Mouse (Mus musculus) embryonic facial prominence, embryonic 10.5 days (tissue): ENCODE results near the gene Pnpla5. TPM values are rescaled to one million over a fixed set of nuclear protein-coding genes. Genes with fewer than 3 reads are reported as not detected.

Experiments
- DNase-seq: peaks from one replicate; pipeline ENCODE4 v3.0.0-alpha.2; 2017; ENCODE audit warnings: low spot score
- H3K27ac ChIP-seq: fragments of 300-500 bp; sonication (generic); replicated peaks from 2 replicates; pipeline ENCODE4 v1.5.1; 2016; ENCODE audit warnings: mild to moderate bottlenecking
- H3K27me3 ChIP-seq: fragments of 300-500 bp; sonication (generic); replicated peaks from 2 replicates; pipeline ENCODE4 v1.6.1; 2016; ENCODE audit warnings: low read depth, mild to moderate bottlenecking; ENCODE audit not compliant: poor library complexity, severe bottlenecking
- H3K36me3 ChIP-seq: fragments of 300-500 bp; sonication (generic); replicated peaks from 2 replicates; pipeline ENCODE4 v1.6.1; 2016; ENCODE audit warnings: mild to moderate bottlenecking, moderate library complexity
- H3K4me1 ChIP-seq: fragments of 300-500 bp; sonication (generic); 2 replicates; pipeline ENCODE4 v1.6.1; 2016
- H3K4me3 ChIP-seq: fragments of 300-500 bp; sonication (generic); 2 replicates; pipeline ENCODE4 v1.5.1; 2016; ENCODE audit warnings: mild to moderate bottlenecking, moderate library complexity
- H3K9me3 ChIP-seq: fragments of 300-500 bp; sonication (generic); 2 replicates; pipeline ENCODE4 v1.6.1; 2016; ENCODE audit warnings: mild to moderate bottlenecking
- WGBS: fragments of 180-500 bp; shearing (Covaris S2); methylation state at CpG from one replicate; pipeline ENCODE4 v1.1.7; 2016; 5-methylcytosine and 5-hydroxymethylcytosine counted together
- microRNA-seq: library from miRNA; unstranded; fragments of <30 nt; microRNA quantifications from one replicate; pipeline ENCODE4, GENCODE M21; 2017
- polyA plus RNA-seq: library from polyadenylated mRNA; unstranded; fragments of >200 nt; fragmentation: Nextera tagmentation; extraction: Ambion mirVana; gene quantifications from 2 replicates; pipeline ENCODE4 v1.2.1, GENCODE M21; 2016

The Pnpla5 gene
- polyA plus RNA-seq, 1 experiment from 2014 or later = not detected

- Histone ChIP-seq H3K4me3 (no peak overlapping the region), H3K4me1 (peaks cover 18% of the 10 kb centered on the region), H3K36me3 (no peaks in the 10 kb centered on the region), H3K27ac (no peak overlapping the region), H3K9me3 (no peaks in the 10 kb centered on the region), H3K27me3 (peaks cover 44% of the 10 kb centered on the region)
- 62% methylated on average over 17 of the region's 17 CpGs for WGBS
- no peak for DNase-seq
Observed at GRCm38 (mm10) chr15:84077151-84077550, 45.8 kb downstream of the Pnpla5 start.

DNA sequence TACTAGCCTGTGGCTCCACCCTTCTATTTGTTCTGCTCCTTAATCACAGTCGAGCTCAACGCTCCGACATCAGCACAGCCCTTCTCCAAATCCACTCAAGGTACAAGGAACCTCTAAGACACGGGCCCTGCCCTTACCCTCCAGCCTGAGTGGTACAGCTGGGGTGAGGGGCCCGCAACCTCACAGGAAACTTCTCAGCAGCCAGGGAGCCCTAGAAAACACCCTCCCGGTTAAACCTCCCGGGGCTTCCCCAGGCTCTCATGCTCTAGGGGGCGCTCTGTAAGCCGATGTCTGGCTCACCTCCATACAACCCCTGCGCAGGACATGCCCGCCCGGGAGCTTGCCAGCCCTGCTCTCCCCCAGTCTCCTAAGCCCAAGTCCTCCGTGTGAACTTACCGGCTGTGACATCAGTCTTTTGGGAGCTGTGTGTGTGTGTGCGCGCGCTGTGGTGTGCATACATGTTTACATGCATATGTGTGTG lies 48.2 kb downstream of the Pnpla5 start:
- no peaks in the 10 kb centered on the region for H3K9me3 ChIP-seq
- WGBS = 15% methylated on average over 17 of the region's 17 CpGs
- peaks cover 67% of the 10 kb centered on the region for H3K27me3 ChIP-seq
- peak overlapping the region; percentile 36; the same call in 1 of the 2 replicates for H3K4me3 ChIP-seq
- H3K27ac ChIP-seq = no peak overlapping the region; the same call in 1 of the 2 replicates
- H3K4me1 ChIP-seq = peaks cover 29% of the 10 kb centered on the region
- H3K36me3 ChIP-seq = no peaks in the 10 kb centered on the region
- peak; percentile 48 for DNase-seq

GRCm38 (mm10) chr15:84073911-84074704 lies 48.9 kb downstream of the Pnpla5 start:
- WGBS = 10% methylated on average over 15 of the region's 15 CpGs
- Histone ChIP-seq H3K27ac (no peak overlapping the region; the same call in 1 of the 2 replicates), H3K36me3 (no peaks in the 10 kb centered on the region), H3K9me3 (no peaks in the 10 kb centered on the region), H3K4me1 (peaks cover 35% of the 10 kb centered on the region), H3K27me3 (peaks cover 73% of the 10 kb centered on the region), H3K4me3 (peak overlapping the region; percentile 36; the same call in 1 of the 2 replicates)
- DNase-seq = peak; percentile 82

DNA sequence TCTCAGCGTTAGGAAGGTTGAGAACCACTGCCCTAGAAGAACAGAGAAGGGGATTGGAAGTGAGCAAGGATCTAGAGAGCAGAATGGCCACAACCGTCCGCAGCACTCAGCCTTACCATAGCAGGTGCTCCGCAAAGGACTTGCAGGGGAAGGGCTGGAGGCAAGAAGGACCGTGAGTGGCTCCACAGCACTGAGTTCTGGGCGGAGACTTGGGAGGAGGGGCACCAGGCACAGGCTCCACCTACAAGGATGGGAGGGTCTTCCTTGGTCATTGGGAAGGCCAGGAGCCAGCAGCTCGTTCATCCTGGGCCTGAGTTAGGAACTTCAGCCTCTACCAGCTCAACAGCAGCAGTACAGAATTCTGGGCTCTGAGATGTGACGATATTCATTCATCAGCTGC lies 49.9 kb downstream of the Pnpla5 start:
- Histone ChIP-seq H3K9me3 (no peaks in the 10 kb centered on the region), H3K27me3 (peaks cover 84% of the 10 kb centered on the region), H3K27ac (no peak overlapping the region), H3K4me3 (no peak overlapping the region), H3K4me1 (peaks cover 46% of the 10 kb centered on the region), H3K36me3 (no peaks in the 10 kb centered on the region)
- no peak for DNase-seq
- 14% methylated on average over 8 of the region's 8 CpGs for WGBS

DNA sequence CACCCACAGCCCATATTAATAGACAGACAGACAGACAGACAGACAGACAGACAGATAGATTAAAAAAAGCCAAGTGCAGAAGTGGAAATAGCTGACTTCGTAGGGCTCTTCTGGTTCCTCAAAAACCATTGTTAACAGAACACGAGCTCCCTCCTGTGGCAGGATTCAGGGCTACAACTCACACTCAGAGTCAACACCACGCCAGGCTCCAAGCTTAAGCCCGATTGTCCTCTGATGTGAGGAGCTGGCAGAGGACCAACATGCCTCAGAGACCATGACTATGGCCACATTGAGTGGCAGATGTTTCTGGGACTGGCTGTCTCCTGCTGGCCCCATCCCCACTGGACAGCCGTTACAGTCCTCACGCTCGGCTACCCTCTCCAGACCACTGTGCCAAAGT lies 50.7 kb downstream of the Pnpla5 start:
- Histone ChIP-seq H3K36me3 (no peaks in the 10 kb centered on the region), H3K27me3 (peaks cover 92% of the 10 kb centered on the region), H3K9me3 (no peaks in the 10 kb centered on the region), H3K27ac (no peak overlapping the region), H3K4me1 (peaks cover 49% of the 10 kb centered on the region), H3K4me3 (no peak overlapping the region)
- peak; percentile 73 for DNase-seq
- 27% methylated on average over 7 of the region's 7 CpGs for WGBS

DNA sequence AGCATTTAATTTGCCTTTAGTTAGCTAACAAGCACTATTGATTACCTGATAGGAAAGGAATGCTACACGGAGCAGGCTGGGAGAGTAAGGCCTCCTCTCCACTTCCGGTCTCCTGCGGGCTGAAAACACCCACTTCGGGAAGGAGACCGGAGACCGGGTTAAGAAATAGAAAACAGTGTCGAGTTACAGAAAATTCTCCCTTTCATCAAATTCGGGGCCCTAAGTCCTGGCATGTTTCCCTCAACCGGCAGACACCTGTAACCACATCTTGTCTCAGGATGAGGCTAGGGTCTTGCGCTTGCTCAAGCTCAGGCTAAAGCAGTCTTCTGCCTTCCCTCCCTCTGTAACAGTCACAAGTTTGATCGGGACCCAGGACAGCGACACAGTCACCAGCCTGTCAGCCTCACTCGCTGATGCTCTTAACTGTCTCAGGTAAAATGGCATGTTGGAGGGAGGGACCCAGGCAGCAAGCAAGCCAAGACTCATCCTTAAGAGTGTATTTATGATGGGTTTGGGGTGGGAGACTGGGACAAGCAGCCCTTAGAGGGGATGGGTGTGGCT lies 52.8 kb downstream of the Pnpla5 start:
- Histone ChIP-seq H3K27me3 (peaks cover 90% of the 10 kb centered on the region), H3K4me1 (peaks cover 51% of the 10 kb centered on the region), H3K9me3 (peaks cover 4% of the 10 kb centered on the region), H3K36me3 (no peaks in the 10 kb centered on the region), H3K4me3 (peak overlapping the region; percentile 41), H3K27ac (no peak overlapping the region)
- WGBS = 2% methylated on average over 13 of the region's 13 CpGs
- peak; percentile 46 for DNase-seq

DNA sequence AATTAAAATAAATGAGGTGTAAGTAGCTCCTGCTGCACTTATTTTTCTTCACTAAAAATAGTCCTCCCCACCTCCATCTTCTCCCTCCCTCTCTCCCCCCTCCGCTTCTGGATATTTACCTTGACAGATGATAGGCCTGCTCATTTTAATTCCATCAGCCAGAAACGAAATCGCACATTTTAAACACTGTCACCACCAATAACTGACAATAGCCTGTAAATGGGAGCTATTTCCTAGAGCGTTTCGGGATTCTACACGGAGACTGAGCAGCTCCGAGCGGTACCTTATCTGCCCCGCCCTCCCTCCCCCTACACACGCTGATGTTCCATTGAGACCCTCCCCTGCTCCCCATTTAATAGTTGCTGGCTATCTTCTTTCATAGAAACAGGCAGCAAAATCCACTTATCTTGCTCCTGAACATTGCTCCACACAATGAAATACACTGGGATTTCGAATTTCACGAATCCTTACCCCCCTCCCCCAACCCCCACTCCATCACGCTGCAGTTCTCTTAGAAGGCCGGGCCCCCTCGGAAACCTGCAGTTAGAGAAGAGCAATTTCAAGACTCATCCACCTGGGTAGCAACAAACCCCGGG lies 53.4 kb downstream of the Pnpla5 start:
- peak overlapping the region; percentile 41 for H3K4me3 ChIP-seq
- H3K27me3 ChIP-seq = peaks cover 90% of the 10 kb centered on the region
- H3K4me1 ChIP-seq = peaks cover 51% of the 10 kb centered on the region

GRCm38 (mm10) chr15:84065701-84066100 lies 57.3 kb downstream of the Pnpla5 start:
- Histone ChIP-seq H3K9me3 (peaks cover 4% of the 10 kb centered on the region), H3K4me1 (peaks cover 37% of the 10 kb centered on the region), H3K4me3 (no peak overlapping the region), H3K27me3 (peaks cover 60% of the 10 kb centered on the region), H3K27ac (no peak overlapping the region), H3K36me3 (no peaks in the 10 kb centered on the region)
- no peak for DNase-seq
- WGBS = 61% methylated on average over 4 of the region's 4 CpGs

More for the DNA sequence above, 53.4 kb downstream of the Pnpla5 start:
- Histone ChIP-seq H3K36me3 (no peaks in the 10 kb centered on the region), H3K27ac (no peak overlapping the region), H3K9me3 (peaks cover 4% of the 10 kb centered on the region)
- 8% methylated on average over 16 of the region's 16 CpGs for WGBS
- no peak for DNase-seq

DNA sequence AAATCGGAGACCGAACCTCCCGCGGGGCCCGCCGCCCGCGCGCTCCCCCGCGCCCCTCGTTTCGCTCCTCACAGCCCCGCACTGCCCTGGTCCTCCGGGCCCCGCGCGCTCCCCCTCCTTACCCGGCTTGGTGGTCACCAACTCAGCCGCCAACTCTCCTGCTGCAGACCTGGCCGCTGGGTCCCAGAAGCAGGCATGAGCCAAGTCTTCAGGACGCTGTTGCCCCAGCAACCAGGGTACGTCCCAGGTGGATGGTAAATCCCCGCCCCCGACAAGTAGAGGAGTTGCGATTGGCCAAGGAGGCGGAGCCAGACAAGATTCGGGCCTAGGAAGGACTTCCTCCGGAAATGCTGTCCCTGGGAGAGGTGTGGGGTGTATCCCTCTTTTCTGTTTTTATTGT lies 57.8 kb downstream of the Pnpla5 start, which contains the start of gene Efcab6:
Gene Efcab6 (minus strand): TSS at position 240 of the 400 bp plus-strand sequence.
- Histone ChIP-seq H3K4me1 (peaks cover 31% of the 10 kb centered on the region), H3K4me3 (peak within 1 kb of the TSS; percentile 57), H3K9me3 (peaks cover 4% of the 10 kb centered on the region), H3K27ac (no peak within 1 kb of the TSS), H3K36me3 (no peaks in the 10 kb centered on the region), H3K27me3 (peaks cover 54% of the 10 kb centered on the region)
- 3% methylated on average over 29 of the region's 29 CpGs for WGBS
- DNase-seq = peak; percentile 69

Small RNA genes within 50 kb of the gene (microRNA-seq; reads per million reads assigned to microRNA genes)
- gene Mir6392 = not detected

Other genes starting within 250 kb of the Pnpla5 start
- gene Efcab6, start 57.8 kb downstream of the Pnpla5 start, polyA plus RNA-seq = 0.52 and 0.71 TPM in 2 replicates
- gene Sult4a1, start 17.4 kb downstream of the Pnpla5 start, polyA plus RNA-seq = 6.9 and 8.7 TPM in 2 replicates
- 0.89 and 1.5 TPM in 2 replicates for gene Pnpla3, start 44.7 kb upstream of the Pnpla5 start, polyA plus RNA-seq
- 113 TPM in 2 replicates for gene Samm50, start 69.1 kb upstream of the Pnpla5 start, polyA plus RNA-seq
- 7.1 and 8.4 TPM in 2 replicates for gene Parvb, start 108.9 kb upstream of the Pnpla5 start, polyA plus RNA-seq
- 0.70 and 1.0 TPM in 2 replicates for gene Parvg, start 200.9 kb upstream of the Pnpla5 start, polyA plus RNA-seq